Mouse (Mus musculus): Measurements from ENCODE around the gene Gm19426. TPM values are rescaled to one million over a fixed set of nuclear protein-coding genes. Genes with fewer than 3 reads are reported as not detected.

Gm19426 gene
- polyA plus RNA-seq (2015; fragmentation: Nextera tagmentation; extraction: Ambion mirVana): 1.2 and 1.3 TPM in 2 replicates

GRCm38 (mm10) chr2:84743561-84743960 is at the start of gene Gm19426:
Gene Gm19426, minus strand, starts transcription at chr2:84743655.
- H3K9me3 ChIP-seq (ENCODE audit: low read length): no peaks in the 10 kb centered on the region
- peaks cover 12% of the 10 kb centered on the region for H3K36me3 ChIP-seq (replicated peaks; ENCODE audit: insufficient read depth, low read length)
- ATAC-seq: peak; percentile 85
- H3K27me3 ChIP-seq (ENCODE audit: insufficient read depth, low read length): peaks cover 7% of the 10 kb centered on the region; the same call in 1 of the 2 replicates
- H3K4me2 ChIP-seq (ENCODE audit: low read depth, low read length): peak within 1 kb of the TSS; percentile 92
- no peak for TF ChIP-seq EP300 (IDR thresholded peaks at IDR 0.05; ENCODE audit: low read depth)
- H3K27ac ChIP-seq (ENCODE audit: low read depth): peak within 1 kb of the TSS; percentile 83
- WGBS (ENCODE audit: insufficient replicate concordance): 0% methylated on average over 24 of the region's 25 CpGs
- peaks cover 25% of the 10 kb centered on the region for H3K4me1 ChIP-seq (ENCODE audit: insufficient read depth)
- peak within 1 kb of the TSS; percentile 86 for H3K9ac ChIP-seq (replicated peaks)
- peak; percentile 74 for DNase-seq
- peak within 1 kb of the TSS; percentile 76 for H3K4me3 ChIP-seq (ENCODE audit: low read depth, low read length)

GRCm38 (mm10) chr2:84793154-84793553 is 49.7 kb upstream of the Gm19426 start:
- ATAC-seq (peak; percentile 42), DNase-seq (no peak)
- no peaks in the 10 kb centered on the region for H3K27me3 ChIP-seq (ENCODE audit: insufficient read depth, low read length)
- H3K36me3 ChIP-seq (replicated peaks; ENCODE audit: insufficient read depth, low read length): no peaks in the 10 kb centered on the region
- H3K4me2 ChIP-seq (ENCODE audit: low read depth, low read length): no peak overlapping the region
- TF ChIP-seq EP300 (IDR thresholded peaks at IDR 0.05; ENCODE audit: low read depth) (peak; percentile 89), CTCF (IDR thresholded peaks at IDR 0.05; ENCODE audit: low read depth) (no peak)
- H3K4me1 ChIP-seq (ENCODE audit: insufficient read depth): peaks cover 12% of the 10 kb centered on the region
- no peak overlapping the region for H3K9ac ChIP-seq (replicated peaks)
- H3K27ac ChIP-seq (ENCODE audit: low read depth): peak overlapping the region; percentile 23; the same call in 1 of the 2 replicates
- no peak overlapping the region for H3K4me3 ChIP-seq (ENCODE audit: low read depth, low read length)
- peaks cover 2% of the 10 kb centered on the region; the same call in 1 of the 2 replicates for H3K9me3 ChIP-seq (ENCODE audit: low read length)
- WGBS (ENCODE audit: insufficient replicate concordance): 65% methylated on average over 3 of the region's 3 CpGs

GRCm38 (mm10) chr2:84792516-84792915 is 49.1 kb upstream of the Gm19426 start:
- TF ChIP-seq CTCF (IDR thresholded peaks at IDR 0.05; ENCODE audit: low read depth): no peak
- TF ChIP-seq EP300 (IDR thresholded peaks at IDR 0.05; ENCODE audit: low read depth): no peak
- peaks cover 2% of the 10 kb centered on the region; the same call in 1 of the 2 replicates for H3K9me3 ChIP-seq (ENCODE audit: low read length)
- DNase-seq (no peak), ATAC-seq (no peak)
- peak overlapping the region; percentile 38; the same call in 1 of the 2 replicates for H3K4me2 ChIP-seq (ENCODE audit: low read depth, low read length)
- no peaks in the 10 kb centered on the region for H3K36me3 ChIP-seq (replicated peaks; ENCODE audit: insufficient read depth, low read length)
- peaks cover 8% of the 10 kb centered on the region for H3K4me1 ChIP-seq (ENCODE audit: insufficient read depth)
- no peak overlapping the region for H3K9ac ChIP-seq (replicated peaks)
- H3K27ac ChIP-seq (ENCODE audit: low read depth): no peak overlapping the region
- no peak overlapping the region for H3K4me3 ChIP-seq (ENCODE audit: low read depth, low read length)
- WGBS (ENCODE audit: insufficient replicate concordance): 58% methylated on average over 3 of the region's 3 CpGs
- H3K27me3 ChIP-seq (ENCODE audit: insufficient read depth, low read length): no peaks in the 10 kb centered on the region

GRCm38 (mm10) chr2:84790418-84790817 is 47.0 kb upstream of the Gm19426 start:
- Histone ChIP-seq H3K27me3 (ENCODE audit: insufficient read depth, low read length) (no peaks in the 10 kb centered on the region), H3K4me1 (ENCODE audit: insufficient read depth) (peaks cover 7% of the 10 kb centered on the region), H3K9me3 (ENCODE audit: low read length) (peaks cover 2% of the 10 kb centered on the region; the same call in 1 of the 2 replicates), H3K4me3 (ENCODE audit: low read depth, low read length) (no peak overlapping the region), H3K36me3 (replicated peaks; ENCODE audit: insufficient read depth, low read length) (no peaks in the 10 kb centered on the region), H3K27ac (ENCODE audit: low read depth) (no peak overlapping the region), H3K9ac (replicated peaks) (no peak overlapping the region), H3K4me2 (ENCODE audit: low read depth, low read length) (no peak overlapping the region)
- WGBS (ENCODE audit: insufficient replicate concordance): 67% methylated on average over 9 of the region's 9 CpGs
- TF ChIP-seq CTCF (IDR thresholded peaks at IDR 0.05; ENCODE audit: low read depth): no peak
- no peak for TF ChIP-seq EP300 (IDR thresholded peaks at IDR 0.05; ENCODE audit: low read depth)
- DNase-seq (no peak), ATAC-seq (no peak)

GRCm38 (mm10) chr2:84788316-84788715 is 44.9 kb upstream of the Gm19426 start:
- Histone ChIP-seq H3K9ac (replicated peaks) (no peak overlapping the region), H3K36me3 (replicated peaks; ENCODE audit: insufficient read depth, low read length) (no peaks in the 10 kb centered on the region), H3K9me3 (ENCODE audit: low read length) (no peaks in the 10 kb centered on the region), H3K4me3 (ENCODE audit: low read depth, low read length) (no peak overlapping the region), H3K4me1 (ENCODE audit: insufficient read depth) (peaks cover 2% of the 10 kb centered on the region), H3K27ac (ENCODE audit: low read depth) (no peak overlapping the region), H3K4me2 (ENCODE audit: low read depth, low read length) (no peak overlapping the region), H3K27me3 (ENCODE audit: insufficient read depth, low read length) (no peaks in the 10 kb centered on the region)
- 60% methylated on average over 3 of the region's 3 CpGs for WGBS (ENCODE audit: insufficient replicate concordance)
- DNase-seq: no peak
- ATAC-seq: no peak; the same call in 1 of the 2 replicates
- TF ChIP-seq CTCF (IDR thresholded peaks at IDR 0.05; ENCODE audit: low read depth) (no peak), EP300 (IDR thresholded peaks at IDR 0.05; ENCODE audit: low read depth) (no peak)

GRCm38 (mm10) chr2:84783840-84784566 is 40.5 kb upstream of the Gm19426 start:
- no peak overlapping the region for H3K4me2 ChIP-seq (ENCODE audit: low read depth, low read length)
- no peaks in the 10 kb centered on the region; the same call in 1 of the 2 replicates for H3K4me1 ChIP-seq (ENCODE audit: insufficient read depth)
- DNase-seq: no peak
- no peak overlapping the region for H3K27ac ChIP-seq (ENCODE audit: low read depth)
- no peaks in the 10 kb centered on the region for H3K27me3 ChIP-seq (ENCODE audit: insufficient read depth, low read length)
- no peak overlapping the region for H3K4me3 ChIP-seq (ENCODE audit: low read depth, low read length)
- ATAC-seq: 0 out of 2 replicates have a peak, but pooled peaks have one; percentile 47
- 63% methylated on average over 3 of the region's 3 CpGs for WGBS (ENCODE audit: insufficient replicate concordance)
- H3K9me3 ChIP-seq (ENCODE audit: low read length): no peaks in the 10 kb centered on the region
- no peaks in the 10 kb centered on the region for H3K36me3 ChIP-seq (replicated peaks; ENCODE audit: insufficient read depth, low read length)
- TF ChIP-seq CTCF (IDR thresholded peaks at IDR 0.05; ENCODE audit: low read depth) (no peak), EP300 (IDR thresholded peaks at IDR 0.05; ENCODE audit: low read depth) (no peak)
- H3K9ac ChIP-seq (replicated peaks): no peak overlapping the region
